ENCODE assay signal across 8 mouse cellular contexts in the genomic region with DNA sequence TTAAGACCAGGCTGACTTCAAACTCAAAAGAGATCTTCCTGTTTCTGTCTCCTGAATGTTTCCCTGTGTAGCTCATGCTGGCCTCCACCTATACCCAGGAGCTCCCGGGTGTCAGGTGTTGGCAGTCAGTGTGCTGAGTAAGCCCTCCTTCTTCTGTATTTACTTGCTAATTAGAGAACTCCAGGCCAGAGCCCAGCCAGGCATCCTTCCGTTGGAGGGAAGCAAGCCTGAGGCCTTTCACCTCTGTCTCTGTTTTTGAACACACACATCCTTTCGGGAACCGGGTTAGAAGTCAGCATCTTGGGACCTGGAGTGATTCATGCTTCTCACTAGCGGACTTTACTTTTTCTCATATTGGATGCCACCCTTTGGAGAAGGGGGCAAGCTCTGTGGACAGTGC. TPM values are rescaled to one million over a fixed set of nuclear protein-coding genes. Genes with fewer than 3 reads are reported as not detected.
A peak's percentile ranks its signal among the peaks of the same experiment; 100 is the strongest.
DNase-seq lines count a peak whose midpoint lies in the region; ATAC-seq and TF ChIP-seq lines count a peak whose summit lies in the region.

No protein-coding gene starts in this region.

- WGBS in neural tube, embryonic 11.5 days = 74% methylated on average over 5 of the region's 5 CpGs
- WGBS in forebrain, embryonic 14.5 days = 72% methylated on average over 5 of the region's 5 CpGs
- 72% methylated on average over 5 of the region's 5 CpGs for WGBS in limb, embryonic 14.5 days
- 61% methylated on average over 5 of the region's 5 CpGs for WGBS in stomach, embryonic 15.5 days

- ATAC-seq in neural tube, embryonic 11.5 days (ENCODE audit: insufficient read depth, low FRiP score, low TSS enrichment) = no peak
- ATAC-seq in forebrain, embryonic 14.5 days = no peak
- ATAC-seq in limb, embryonic 14.5 days (ENCODE audit: low FRiP score, low read depth) = no peak
- ATAC-seq in stomach, embryonic 15.5 days (ENCODE audit: insufficient read depth, low FRiP score, low read depth) = no peak

- no peak for TF ChIP-seq POLR2A in limb, embryonic 14.5 days (IDR thresholded peaks at IDR 0.05; ENCODE audit: borderline replicate concordance, extremely low read depth, insufficient read depth, insufficient read length)

- no peak overlapping the region for H3K27ac ChIP-seq in neural tube, embryonic 11.5 days (ENCODE audit: low read depth, low read length)
- H3K27ac ChIP-seq in forebrain, embryonic 14.5 days (ENCODE audit: low read depth, low read length) = no peak overlapping the region
- H3K27ac ChIP-seq in limb, embryonic 14.5 days (replicated peaks; ENCODE audit: low read depth, low read length) = no peak overlapping the region
- peak overlapping the region; percentile 98; the same call in 1 of the 2 replicates for H3K27ac ChIP-seq in stomach, embryonic 15.5 days

- H3K27me3 ChIP-seq in neural tube, embryonic 11.5 days (ENCODE audit: control insufficient read depth, insufficient read depth, low read length) = no peaks in the 10 kb centered on the region
- no peaks in the 10 kb centered on the region for H3K27me3 ChIP-seq in forebrain, embryonic 14.5 days (replicated peaks; ENCODE audit: control insufficient read depth, insufficient read depth, low read length)
- no peaks in the 10 kb centered on the region for H3K27me3 ChIP-seq in limb, embryonic 14.5 days (ENCODE audit: control insufficient read depth, insufficient read depth, low read length)
- no peaks in the 10 kb centered on the region for H3K27me3 ChIP-seq in stomach, embryonic 15.5 days (replicated peaks)

- no peak overlapping the region for H3K9ac ChIP-seq in neural tube, embryonic 11.5 days (ENCODE audit: low read length)
- no peak overlapping the region for H3K9ac ChIP-seq in forebrain, embryonic 14.5 days (ENCODE audit: low read length)
- no peak overlapping the region for H3K9ac ChIP-seq in limb, embryonic 14.5 days (ENCODE audit: low read depth, low read length, severe bottlenecking)
- peak overlapping the region; percentile 65; the same call in 1 of the 2 replicates for H3K9ac ChIP-seq in stomach, embryonic 15.5 days

- peaks cover 8% of the 10 kb centered on the region; the same call in 1 of the 2 replicates for H3K4me1 ChIP-seq in neural tube, embryonic 11.5 days (ENCODE audit: control insufficient read depth, insufficient read depth, low read length)
- peaks cover 12% of the 10 kb centered on the region for H3K4me1 ChIP-seq in forebrain, embryonic 14.5 days (ENCODE audit: control insufficient read depth, insufficient read depth, low read length)
- peaks cover 14% of the 10 kb centered on the region for H3K4me1 ChIP-seq in limb, embryonic 14.5 days (ENCODE audit: control insufficient read depth, insufficient read depth, low read length)
- peaks cover 19% of the 10 kb centered on the region for H3K4me1 ChIP-seq in stomach, embryonic 15.5 days

- peak overlapping the region; percentile 91 for H3K4me2 ChIP-seq in neural tube, embryonic 11.5 days (ENCODE audit: low read depth)
- peak overlapping the region; percentile 87 for H3K4me2 ChIP-seq in forebrain, embryonic 14.5 days (ENCODE audit: low read length)
- peak overlapping the region; percentile 91 for H3K4me2 ChIP-seq in limb, embryonic 14.5 days (replicated peaks; ENCODE audit: low read depth, low read length, severe bottlenecking)
- peak overlapping the region; percentile 94 for H3K4me2 ChIP-seq in stomach, embryonic 15.5 days

- DNase-seq in neural tube, embryonic 11.5 days (ENCODE audit: low spot score) = no peak
- no peak for DNase-seq in neural tube, embryonic 10.5 days (ENCODE audit: extremely low spot score, low spot score)
- no peak for DNase-seq in forebrain, embryonic 14.5 days (ENCODE audit: low spot score)
- no peak for DNase-seq in limb, embryonic 14.5 days (ENCODE audit: low spot score)
- DNase-seq in adrenal gland, postnatal 14 days = no peak
- DNase-seq in left cerebral cortex, adult 9 months (ENCODE audit: low spot score in 2 of 2) = no peak
- no peak for DNase-seq in thymus, postnatal 36 days

- peaks cover 3% of the 10 kb centered on the region; the same call in 1 of the 2 replicates for H3K36me3 ChIP-seq in neural tube, embryonic 11.5 days (ENCODE audit: control insufficient read depth, insufficient read depth, low read length)
- peaks cover 28% of the 10 kb centered on the region for H3K36me3 ChIP-seq in forebrain, embryonic 14.5 days (ENCODE audit: control insufficient read depth, insufficient read depth, low read length)
- peaks cover 40% of the 10 kb centered on the region for H3K36me3 ChIP-seq in limb, embryonic 14.5 days (ENCODE audit: control insufficient read depth, insufficient read depth, low read length)
- peaks cover 23% of the 10 kb centered on the region for H3K36me3 ChIP-seq in stomach, embryonic 15.5 days

- H3K9me3 ChIP-seq in neural tube, embryonic 11.5 days (ENCODE audit: control insufficient read depth, low read length) = no peaks in the 10 kb centered on the region; the same call in 1 of the 2 replicates
- no peaks in the 10 kb centered on the region for H3K9me3 ChIP-seq in forebrain, embryonic 14.5 days (replicated peaks; ENCODE audit: control insufficient read depth, low read length)
- H3K9me3 ChIP-seq in limb, embryonic 14.5 days (ENCODE audit: control insufficient read depth, low read length) = no peaks in the 10 kb centered on the region
- H3K9me3 ChIP-seq in stomach, embryonic 15.5 days = no peaks in the 10 kb centered on the region

- peak overlapping the region; percentile 79; the same call in 1 of the 2 replicates for H3K4me3 ChIP-seq in neural tube, embryonic 11.5 days (ENCODE audit: low read depth, low read length)
- peak overlapping the region; percentile 63; the same call in 1 of the 2 replicates for H3K4me3 ChIP-seq in forebrain, embryonic 14.5 days (ENCODE audit: low read depth, low read length)
- H3K4me3 ChIP-seq in limb, embryonic 14.5 days (replicated peaks; ENCODE audit: low read length) = peak overlapping the region; percentile 77
- H3K4me3 ChIP-seq in stomach, embryonic 15.5 days (replicated peaks) = peak overlapping the region; percentile 82

RNA-seq across cellular contexts. Expression of a gene that starts 1.4 kb away (rescaled TPM):
- 1.4 and 4.8 TPM in 2 replicates for polyA plus RNA-seq in neural tube, embryonic 11.5 days (2014; fragmentation: Nextera tagmentation; extraction: Ambion mirVana)
- 1.7 and 16.2 TPM in 2 replicates for polyA plus RNA-seq in forebrain, embryonic 14.5 days (2014; fragmentation: Nextera tagmentation; extraction: Ambion mirVana)
- polyA plus RNA-seq in limb, embryonic 14.5 days (2012; rRNA removed) = 1.8 and 8.4 TPM in 2 replicates
- polyA plus RNA-seq in limb, embryonic 14.5 days (2014; fragmentation: Nextera tagmentation; extraction: Ambion mirVana) = 1.9 and 5.8 TPM in 2 replicates
- 4.8 TPM in 1 of 2 replicates, not detected in the other for polyA plus RNA-seq in stomach, embryonic 15.5 days (2015; fragmentation: Nextera tagmentation; extraction: Ambion mirVana)
- total RNA-seq in adrenal gland, postnatal 14 days (2021) = 23.6 and 31.5 TPM in 2 replicates

RNA-seq across cellular contexts. Expression of a gene that starts 1.5 kb away (rescaled TPM):
- polyA plus RNA-seq in neural tube, embryonic 11.5 days (2014; fragmentation: Nextera tagmentation; extraction: Ambion mirVana) = 334 and 346 TPM in 2 replicates
- 277 and 308 TPM in 2 replicates for polyA plus RNA-seq in forebrain, embryonic 14.5 days (2014; fragmentation: Nextera tagmentation; extraction: Ambion mirVana)
- 466 and 472 TPM in 2 replicates for polyA plus RNA-seq in limb, embryonic 14.5 days (2012; rRNA removed)
- polyA plus RNA-seq in limb, embryonic 14.5 days (2014; fragmentation: Nextera tagmentation; extraction: Ambion mirVana) = 328 and 351 TPM in 2 replicates
- polyA plus RNA-seq in stomach, embryonic 15.5 days (2015; fragmentation: Nextera tagmentation; extraction: Ambion mirVana) = 324 and 334 TPM in 2 replicates
- total RNA-seq in adrenal gland, postnatal 14 days (2021) = 93.0 and 111 TPM in 2 replicates

RNA-seq across cellular contexts. Expression of a gene that starts 14.6 kb away (rescaled TPM):
- polyA plus RNA-seq in neural tube, embryonic 11.5 days (2014; fragmentation: Nextera tagmentation; extraction: Ambion mirVana) = 65.9 and 66.0 TPM in 2 replicates
- polyA plus RNA-seq in forebrain, embryonic 14.5 days (2014; fragmentation: Nextera tagmentation; extraction: Ambion mirVana) = 72.6 and 73.6 TPM in 2 replicates
- polyA plus RNA-seq in limb, embryonic 14.5 days (2012; rRNA removed) = 55.1 and 59.8 TPM in 2 replicates
- 57.4 and 58.6 TPM in 2 replicates for polyA plus RNA-seq in limb, embryonic 14.5 days (2014; fragmentation: Nextera tagmentation; extraction: Ambion mirVana)
- polyA plus RNA-seq in stomach, embryonic 15.5 days (2015; fragmentation: Nextera tagmentation; extraction: Ambion mirVana) = 70.7 and 73.3 TPM in 2 replicates
- 49.8 and 50.2 TPM in 2 replicates for total RNA-seq in adrenal gland, postnatal 14 days (2021)

RNA-seq across cellular contexts. Expression of a gene that starts 25.9 kb away (rescaled TPM):
- 71.4 and 72.1 TPM in 2 replicates for polyA plus RNA-seq in neural tube, embryonic 11.5 days (2014; fragmentation: Nextera tagmentation; extraction: Ambion mirVana)
- 74.1 and 85.5 TPM in 2 replicates for polyA plus RNA-seq in forebrain, embryonic 14.5 days (2014; fragmentation: Nextera tagmentation; extraction: Ambion mirVana)
- 117 and 122 TPM in 2 replicates for polyA plus RNA-seq in limb, embryonic 14.5 days (2012; rRNA removed)
- 138 and 147 TPM in 2 replicates for polyA plus RNA-seq in limb, embryonic 14.5 days (2014; fragmentation: Nextera tagmentation; extraction: Ambion mirVana)
- polyA plus RNA-seq in stomach, embryonic 15.5 days (2015; fragmentation: Nextera tagmentation; extraction: Ambion mirVana) = 174 and 178 TPM in 2 replicates
- 168 and 172 TPM in 2 replicates for total RNA-seq in adrenal gland, postnatal 14 days (2021)
